Mouse (Mus musculus) CH12.LX (cell line): Measurements from ENCODE around the gene Hes2.

ENCODE experiments used
- CTCF ChIP-seq, 2 experiments: IDR thresholded peaks in 1 of 2; conservative IDR thresholded peaks in 1 of 2; 2 replicates each; pipeline ENCODE4 v1.5.1; 2011 to 2012; ENCODE audit warnings: low read depth in 2 of 2, low read length in 2 of 2, improper control_type of control experiment in 1 of 2, inconsistent platforms in 1 of 2, mild to moderate bottlenecking in 1 of 2, moderate library complexity in 1 of 2
- UBTF ChIP-seq: IDR thresholded peaks from 2 replicates; pipeline ENCODE4 v1.6.1; 2012; ENCODE audit warnings: low read depth, mild to moderate bottlenecking, inconsistent platforms, low read length, improper control_type of control experiment, moderate library complexity

DNA sequence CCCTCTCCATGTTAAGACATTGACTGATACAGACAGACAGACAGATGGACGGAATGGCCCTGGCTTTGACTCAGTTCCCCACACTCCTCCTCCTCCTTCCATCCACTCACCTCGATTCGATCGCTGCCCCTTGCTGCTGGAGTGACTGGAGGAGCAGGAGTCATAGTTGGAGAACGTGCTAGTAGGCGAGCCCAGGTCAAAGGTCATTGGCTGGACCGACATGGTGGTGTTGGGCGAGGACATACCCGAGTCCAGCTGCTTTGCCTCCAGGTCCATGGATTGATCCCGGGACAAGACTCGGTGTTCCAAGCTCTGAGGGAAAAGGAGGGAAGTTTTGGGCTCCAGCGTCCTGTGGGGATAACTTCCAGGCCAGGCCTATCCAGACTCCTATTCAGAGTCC is 23.3 kb upstream of the Hes2 start:
- TF ChIP-seq CTCF (conservative IDR thresholded peaks at IDR 0.05 in 1 of 2, IDR thresholded peaks at IDR 0.05 in 1 of 2; ENCODE audit: low read depth in 2 of 2, low read length in 2 of 2), result no peak
- TF ChIP-seq UBTF, result no peak
